Mouse (Mus musculus) kidney, adult 2 months (tissue): Measurements from ENCODE around the gene Dhx30.

Experiments used
- CTCF ChIP-seq: fragments of 200-500 bp; conservative IDR thresholded peaks from 2 replicates; pipeline ENCODE4 v1.5.1; 2011; ENCODE audit warnings: low read depth, mild to moderate bottlenecking, control low read depth, low read length, moderate library complexity, mixed read lengths; ENCODE audit not compliant: insufficient read depth, insufficient read length
- POLR2A ChIP-seq: fragments of 200-500 bp; IDR thresholded peaks from one replicate; pipeline ENCODE4 v1.6.1; 2011; ENCODE audit warnings: low read depth, low read length, control low read depth

DNA sequence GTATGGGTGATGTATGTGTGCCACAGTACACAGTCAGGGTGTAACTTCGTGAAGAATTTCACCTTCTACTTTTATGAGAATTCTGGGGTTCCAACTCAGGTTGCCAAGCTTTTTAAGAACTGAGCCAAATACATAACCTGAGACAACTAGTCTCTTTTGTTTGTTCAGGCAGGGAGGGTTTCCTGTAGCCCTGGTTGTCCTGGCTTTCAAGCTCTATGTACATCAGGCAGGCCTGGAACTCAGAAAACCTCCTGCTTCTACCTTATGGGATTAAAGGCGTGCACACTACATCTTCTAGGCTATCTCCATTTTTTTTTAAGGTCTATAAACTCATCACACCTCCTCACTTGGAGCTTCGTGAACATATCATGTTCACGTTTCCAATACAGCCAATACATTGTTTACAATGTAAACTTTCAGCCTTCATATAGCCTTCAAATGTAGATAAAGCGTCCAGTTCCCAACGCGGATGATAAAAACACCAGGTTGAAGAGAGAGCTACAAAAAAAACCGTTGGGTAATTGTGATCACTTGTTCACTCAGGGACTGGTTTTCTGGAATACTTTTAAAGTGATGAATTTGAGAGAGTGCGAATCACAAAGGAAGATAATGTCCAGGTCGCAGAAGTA, 13.4 kb upstream of the Dhx30 start:
- TF ChIP-seq CTCF (no peak), POLR2A (no peak)
